Mouse (Mus musculus) liver, embryonic 14 days (tissue): ENCODE measurements around the gene Hdgfl1. TPM values are rescaled to one million over a fixed set of nuclear protein-coding genes. Genes with fewer than 3 reads are reported as not detected.

Experiments used
- polyA plus RNA-seq: library from polyadenylated mRNA; depleted of rRNA; stranded (reverse); fragments of >200 nt; gene quantifications from 2 replicates; pipeline ENCODE4 v1.2.3, GENCODE M21; 2012; rRNA removed

The Hdgfl1 gene
- polyA plus RNA-seq: not detected in 2 replicates

DNA sequence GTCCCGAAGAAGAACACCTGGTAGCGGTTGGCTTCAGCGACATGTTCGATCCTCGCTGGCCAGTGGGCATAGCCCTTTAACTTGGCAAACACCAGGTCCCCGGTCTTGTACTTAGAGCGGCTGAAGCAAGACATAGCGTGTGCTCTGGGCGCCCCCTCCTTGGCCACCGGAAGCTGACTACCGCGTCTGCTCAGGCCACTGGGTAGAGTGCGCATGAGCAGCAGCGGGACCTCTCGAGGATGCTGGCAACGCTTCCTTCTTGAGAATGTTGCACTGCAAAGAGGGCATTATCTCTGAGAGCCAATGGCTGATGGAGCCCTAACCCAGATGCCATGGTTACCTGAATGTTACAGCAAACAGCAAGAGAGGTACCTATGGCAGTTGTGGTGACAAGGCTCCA, at the start of gene Hdgfl1:
Gene Hdgfl1 (minus strand): TSS at position 211 of the 400 bp plus-strand sequence.

